Mouse (Mus musculus) heart, postnatal 36 days (tissue): ENCODE measurements around the gene Itga3. TPM values are rescaled to one million over a fixed set of nuclear protein-coding genes. Genes with fewer than 3 reads are reported as not detected.

Experiments
- DNase-seq, 2 experiments: peaks; one replicate each; pipeline ENCODE4 v3.0.0; 2021 to 2022
- intact Hi-C: fragments of 180-260 bp; cut with DNase I; formaldehyde crosslinking; loops from one replicate; pipeline ENCODE4 v1.15.1; 2025
- total RNA-seq, 2 experiments: library from RNA; stranded (reverse); gene quantifications; 2 replicates each; pipeline ENCODE4 v1.2.3; 2021

The Itga3 gene
- total RNA-seq, 2 experiments from 2014 or later, result 11.2 to 11.4 TPM

- peak; percentile 59 to 64 for DNase-seq
- intact Hi-C loops, result no loop called here
Measured at GRCm38 (mm10) chr11:95009629-95010014, 67.0 kb downstream of the Itga3 start, which contains the start of gene Samd14. Samd14 (plus strand) TSS chr11:95009879.

GRCm38 (mm10) chr11:95008661-95009628 is 67.7 kb downstream of the Itga3 start:
- intact Hi-C loops, result no loop called here
- DNase-seq, result no peak

- intact Hi-C loops, result no loop called here
- DNase-seq, result no peak
Measured at GRCm38 (mm10) chr11:95007418-95007817, 69.2 kb downstream of the Itga3 start.

GRCm38 (mm10) chr11:95006525-95007219 is 69.9 kb downstream of the Itga3 start:
- intact Hi-C loops, result no loop called here
- DNase-seq, result peak; percentile 75 to 76

GRCm38 (mm10) chr11:95006038-95006437 is 70.6 kb downstream of the Itga3 start:
- intact Hi-C loops, result no loop called here
- no peak for DNase-seq

GRCm38 (mm10) chr11:95004937-95005198 is 71.7 kb downstream of the Itga3 start:
- intact Hi-C loops, result no loop called here
- DNase-seq, result no peak

- peak in 1 of 2 experiments; percentile 21 for DNase-seq
- intact Hi-C loops, result no loop called here
Measured at GRCm38 (mm10) chr11:95004136-95004936, 72.3 kb downstream of the Itga3 start.

- DNase-seq, result no peak
- intact Hi-C loops, result no loop called here
Measured at GRCm38 (mm10) chr11:95002705-95003104, 73.9 kb downstream of the Itga3 start.

- intact Hi-C loops, result loop anchor here (1.0 to 2.0 kb wide), 2 partner anchors 23 to 63 kb away; no protein-coding TSS in a partner anchor
Measured at GRCm38 (mm10) chr11:95001584-95002347, 74.8 kb downstream of the Itga3 start.

GRCm38 (mm10) chr11:95001058-95001457 is 75.5 kb downstream of the Itga3 start:
- DNase-seq, result peak; percentile 72 to 79
- intact Hi-C loops, result loop anchor here (1.0 to 2.0 kb wide), 2 partner anchors 23 to 62 kb away; no protein-coding TSS in a partner anchor

More at GRCm38 (mm10) chr11:95001584-95002347, 74.8 kb downstream of the Itga3 start:
- no peak for DNase-seq

- intact Hi-C loops, result loop anchor here (2.0 kb wide), 1 partner anchor 62 kb away; no protein-coding TSS in a partner anchor
Measured at GRCm38 (mm10) chr11:95000548-95000947, 76.1 kb downstream of the Itga3 start.

GRCm38 (mm10) chr11:95000128-95000527 is 76.5 kb downstream of the Itga3 start:
- intact Hi-C loops, result loop anchor here (2.0 kb wide), 1 partner anchor 61 kb away; no protein-coding TSS in a partner anchor
- no peak for DNase-seq

More at GRCm38 (mm10) chr11:95000548-95000947, 76.1 kb downstream of the Itga3 start:
- peak in 1 of 2 experiments; percentile 45 for DNase-seq

GRCm38 (mm10) chr11:94998041-94998531 is 78.5 kb downstream of the Itga3 start:
- intact Hi-C loops, result no loop called here
- no peak for DNase-seq

- no peak for DNase-seq
- intact Hi-C loops, result no loop called here
Measured at GRCm38 (mm10) chr11:94997596-94997995, 79.0 kb downstream of the Itga3 start.

GRCm38 (mm10) chr11:94996984-94997383 is 79.6 kb downstream of the Itga3 start:
- DNase-seq, result no peak
- intact Hi-C loops, result no loop called here

GRCm38 (mm10) chr11:94996101-94996500 is 80.5 kb downstream of the Itga3 start:
- intact Hi-C loops, result no loop called here
- no peak for DNase-seq

GRCm38 (mm10) chr11:94994947-94995772 is 81.4 kb downstream of the Itga3 start:
- intact Hi-C loops, result no loop called here
- DNase-seq, result no peak
